Mouse (Mus musculus) layer of hippocampus, adult 18-20 months (tissue): ENCODE measurements around the gene Slc41a2. TPM values are rescaled to one million over a fixed set of nuclear protein-coding genes. Genes with fewer than 3 reads are reported as not detected.

Experiments
- DNase-seq, 2 experiments: peaks; one replicate each; pipeline ENCODE4 v3.0.0; 2022; ENCODE audit warnings: low spot score in 2 of 2
- total RNA-seq, 2 experiments: library from RNA; stranded (reverse); gene quantifications; 2 replicates each; pipeline ENCODE4 v1.2.3; 2021

The Slc41a2 gene
- total RNA-seq, 2 experiments from 2014 or later = 22.4 to 25.4 TPM

- DNase-seq = no peak
These were observed 103.3 kb downstream of the Slc41a2 start for GRCm38 (mm10) chr10:83234391-83234790.

- no peak for DNase-seq
These were observed 103.7 kb downstream of the Slc41a2 start for GRCm38 (mm10) chr10:83233967-83234366.

- no peak for DNase-seq
These were observed 109.1 kb downstream of the Slc41a2 start for GRCm38 (mm10) chr10:83228626-83229025.

GRCm38 (mm10) chr10:83224999-83225398 lies 112.7 kb downstream of the Slc41a2 start:
- peak in 1 of 2 experiments; percentile 21 for DNase-seq

- DNase-seq = no peak
These were observed 116.8 kb downstream of the Slc41a2 start for GRCm38 (mm10) chr10:83220847-83221246.

- no peak for DNase-seq
These were observed 117.5 kb downstream of the Slc41a2 start for GRCm38 (mm10) chr10:83220217-83220616.

- peak; percentile 40 to 79 for DNase-seq
These were observed 118.0 kb downstream of the Slc41a2 start for GRCm38 (mm10) chr10:83219729-83220128.

GRCm38 (mm10) chr10:83218778-83219177 lies 118.9 kb downstream of the Slc41a2 start:
- no peak for DNase-seq

- no peak for DNase-seq
These were observed 120.4 kb downstream of the Slc41a2 start for GRCm38 (mm10) chr10:83217256-83217655.

GRCm38 (mm10) chr10:83215559-83215958 lies 122.1 kb downstream of the Slc41a2 start:
- DNase-seq = no peak

GRCm38 (mm10) chr10:83212618-83213017 lies 125.1 kb downstream of the Slc41a2 start:
- DNase-seq = no peak

GRCm38 (mm10) chr10:83210968-83211583 lies 126.6 kb downstream of the Slc41a2 start:
- DNase-seq = no peak

GRCm38 (mm10) chr10:83210122-83210521 lies 127.6 kb downstream of the Slc41a2 start:
- no peak for DNase-seq

- no peak for DNase-seq
These were observed 128.3 kb downstream of the Slc41a2 start for GRCm38 (mm10) chr10:83209388-83209787.

- no peak for DNase-seq
These were observed 129.2 kb downstream of the Slc41a2 start for GRCm38 (mm10) chr10:83208436-83208835.

GRCm38 (mm10) chr10:83202906-83203702 lies 134.6 kb downstream of the Slc41a2 start:
- no peak for DNase-seq

GRCm38 (mm10) chr10:83201525-83201924 lies 136.2 kb downstream of the Slc41a2 start:
- no peak for DNase-seq

- DNase-seq = no peak
These were observed 138.4 kb downstream of the Slc41a2 start for GRCm38 (mm10) chr10:83199290-83199689.

- no peak for DNase-seq
These were observed 139.0 kb downstream of the Slc41a2 start for GRCm38 (mm10) chr10:83198692-83199091.

GRCm38 (mm10) chr10:83197690-83198336 lies 139.9 kb downstream of the Slc41a2 start:
- peak; percentile 65 to 89 for DNase-seq

- no peak for DNase-seq
These were observed 145.7 kb downstream of the Slc41a2 start for GRCm38 (mm10) chr10:83191982-83192381.

GRCm38 (mm10) chr10:83191476-83191875 lies 146.2 kb downstream of the Slc41a2 start:
- DNase-seq = no peak
